Mouse (Mus musculus) neural tube, embryonic 15.5 days (tissue): ENCODE data around the gene Ibtk. TPM values are rescaled to one million over a fixed set of nuclear protein-coding genes. Genes with fewer than 3 reads are reported as not detected.

ENCODE experiments used
- ATAC-seq: fragments of 200-750 bp; cut with Nextera tagmentation; 2 replicates; pipeline ENCODE4 v1.8.0; 2017; ENCODE audit warnings: mild to moderate bottlenecking, moderate TSS enrichment, moderate library complexity; ENCODE audit not compliant: low FRiP score
- H3K27ac ChIP-seq: fragments of 300-500 bp; sonication (generic); replicated peaks from 2 replicates; pipeline ENCODE4 v1.5.1; 2015; ENCODE audit warnings: mild to moderate bottlenecking, inconsistent platforms
- H3K27me3 ChIP-seq: fragments of 300-500 bp; sonication (generic); replicated peaks from 2 replicates; pipeline ENCODE4 v1.6.1; 2015; ENCODE audit warnings: inconsistent platforms
- H3K36me3 ChIP-seq: fragments of 300-500 bp; sonication (generic); 2 replicates; pipeline ENCODE4 v1.6.1; 2015; ENCODE audit warnings: inconsistent platforms
- H3K4me1 ChIP-seq: fragments of 300-500 bp; sonication (generic); 2 replicates; pipeline ENCODE4 v1.6.1; 2015; ENCODE audit warnings: inconsistent platforms
- H3K4me2 ChIP-seq: fragments of 300-500 bp; sonication (generic); 2 replicates; pipeline ENCODE4 v1.6.1; 2015; ENCODE audit warnings: inconsistent platforms, mild to moderate bottlenecking, moderate library complexity
- H3K4me3 ChIP-seq: fragments of 300-500 bp; sonication (generic); replicated peaks from 2 replicates; pipeline ENCODE4 v1.5.1; 2015; ENCODE audit warnings: mild to moderate bottlenecking, inconsistent platforms
- H3K9ac ChIP-seq: fragments of 300-500 bp; sonication (generic); replicated peaks from 2 replicates; pipeline ENCODE4 v1.6.1; 2015; ENCODE audit warnings: mild to moderate bottlenecking, inconsistent platforms
- H3K9me3 ChIP-seq: fragments of 300-500 bp; sonication (generic); replicated peaks from 2 replicates; pipeline ENCODE4 v1.6.1; 2016; ENCODE audit warnings: inconsistent platforms
- WGBS: fragments of 180-500 bp; shearing (Covaris S2); methylation state at CpG from one replicate; pipeline ENCODE4 v1.1.7; 2015; ENCODE audit warnings: mixed read lengths; 5-methylcytosine and 5-hydroxymethylcytosine counted together
- polyA plus RNA-seq: library from polyadenylated mRNA; unstranded; fragments of >200 nt; fragmentation: Nextera tagmentation; extraction: Ambion mirVana; gene quantifications from 2 replicates; pipeline ENCODE4 v1.2.1, GENCODE M21; 2015

The Ibtk gene
- polyA plus RNA-seq, 1 experiment from 2014 or later, result 22.5 TPM

- ATAC-seq, result peak; percentile 85; the same call in 1 of the 2 replicates
- Histone ChIP-seq H3K9ac (no peak overlapping the region), H3K4me3 (no peak overlapping the region), H3K27me3 (no peaks in the 10 kb centered on the region), H3K36me3 (peaks cover 34% of the 10 kb centered on the region), H3K4me1 (no peaks in the 10 kb centered on the region), H3K4me2 (no peak overlapping the region), H3K9me3 (no peaks in the 10 kb centered on the region), H3K27ac (no peak overlapping the region)
- 61% methylated on average over 6 of the region's 6 CpGs for WGBS
Observed at GRCm38 (mm10) chr9:85693231-85694116, 55.7 kb downstream of the Ibtk start.

GRCm38 (mm10) chr9:85685010-85685409, 64.1 kb downstream of the Ibtk start:
- Histone ChIP-seq H3K4me1 (no peaks in the 10 kb centered on the region), H3K4me3 (no peak overlapping the region), H3K27ac (no peak overlapping the region), H3K9me3 (no peaks in the 10 kb centered on the region), H3K4me2 (no peak overlapping the region), H3K36me3 (peaks cover 31% of the 10 kb centered on the region), H3K27me3 (no peaks in the 10 kb centered on the region), H3K9ac (no peak overlapping the region)
- WGBS, result 90% methylated on average over 6 of the region's 6 CpGs
- ATAC-seq, result no peak

GRCm38 (mm10) chr9:85675131-85675905, 73.8 kb downstream of the Ibtk start:
- Histone ChIP-seq H3K9ac (no peak overlapping the region), H3K4me2 (no peak overlapping the region), H3K27ac (no peak overlapping the region), H3K4me3 (no peak overlapping the region), H3K27me3 (no peaks in the 10 kb centered on the region), H3K36me3 (no peaks in the 10 kb centered on the region), H3K4me1 (peaks cover 6% of the 10 kb centered on the region; the same call in 1 of the 2 replicates), H3K9me3 (no peaks in the 10 kb centered on the region)
- WGBS, result 78% methylated on average over 10 of the region's 10 CpGs
- ATAC-seq, result no peak

GRCm38 (mm10) chr9:85673907-85674481, 75.1 kb downstream of the Ibtk start:
- ATAC-seq, result no peak
- Histone ChIP-seq H3K4me2 (no peak overlapping the region), H3K9me3 (no peaks in the 10 kb centered on the region), H3K9ac (no peak overlapping the region), H3K4me3 (no peak overlapping the region), H3K4me1 (peaks cover 6% of the 10 kb centered on the region; the same call in 1 of the 2 replicates), H3K27me3 (no peaks in the 10 kb centered on the region), H3K36me3 (no peaks in the 10 kb centered on the region), H3K27ac (no peak overlapping the region)
- 48% methylated on average over 15 of the region's 15 CpGs for WGBS

GRCm38 (mm10) chr9:85671582-85672331, 77.4 kb downstream of the Ibtk start:
- no peaks in the 10 kb centered on the region for H3K27me3 ChIP-seq
- H3K4me1 ChIP-seq, result peaks cover 6% of the 10 kb centered on the region; the same call in 1 of the 2 replicates
- H3K4me2 ChIP-seq, result no peak overlapping the region
- no peak overlapping the region for H3K27ac ChIP-seq
- no peak overlapping the region for H3K4me3 ChIP-seq
- no peaks in the 10 kb centered on the region for H3K9me3 ChIP-seq
- WGBS, result 84% methylated on average over 6 of the region's 6 CpGs
- H3K9ac ChIP-seq, result no peak overlapping the region
- no peaks in the 10 kb centered on the region for H3K36me3 ChIP-seq
- ATAC-seq, result no peak

- no peak overlapping the region for H3K9ac ChIP-seq
- H3K36me3 ChIP-seq, result no peaks in the 10 kb centered on the region
- H3K4me2 ChIP-seq, result no peak overlapping the region
- ATAC-seq, result no peak
- H3K9me3 ChIP-seq, result no peaks in the 10 kb centered on the region
- no peak overlapping the region for H3K4me3 ChIP-seq
- no peaks in the 10 kb centered on the region for H3K27me3 ChIP-seq
- WGBS, result 48% methylated on average over 1 of the region's 1 CpGs
- no peak overlapping the region for H3K27ac ChIP-seq
- H3K4me1 ChIP-seq, result no peaks in the 10 kb centered on the region
Observed at GRCm38 (mm10) chr9:85664316-85664715, 84.8 kb downstream of the Ibtk start.

- H3K9me3 ChIP-seq, result no peaks in the 10 kb centered on the region
- no peak overlapping the region for H3K4me2 ChIP-seq
- no peaks in the 10 kb centered on the region for H3K36me3 ChIP-seq
- ATAC-seq, result no peak
- 47% methylated on average over 1 of the region's 1 CpGs for WGBS
- no peak overlapping the region for H3K27ac ChIP-seq
- no peak overlapping the region for H3K4me3 ChIP-seq
- no peaks in the 10 kb centered on the region for H3K27me3 ChIP-seq
- H3K9ac ChIP-seq, result no peak overlapping the region
- H3K4me1 ChIP-seq, result no peaks in the 10 kb centered on the region
Observed at GRCm38 (mm10) chr9:85663810-85664209, 85.3 kb downstream of the Ibtk start.

- H3K9me3 ChIP-seq, result no peaks in the 10 kb centered on the region
- H3K4me2 ChIP-seq, result no peak overlapping the region
- H3K27me3 ChIP-seq, result no peaks in the 10 kb centered on the region
- H3K9ac ChIP-seq, result no peak overlapping the region
- WGBS, result 46% methylated on average over 8 of the region's 8 CpGs
- ATAC-seq, result no peak
- no peaks in the 10 kb centered on the region for H3K36me3 ChIP-seq
- no peaks in the 10 kb centered on the region for H3K4me1 ChIP-seq
- no peak overlapping the region for H3K4me3 ChIP-seq
- no peak overlapping the region for H3K27ac ChIP-seq
Observed at GRCm38 (mm10) chr9:85663091-85663490, 86.0 kb downstream of the Ibtk start.

GRCm38 (mm10) chr9:85653401-85653800, 95.7 kb downstream of the Ibtk start:
- no peaks in the 10 kb centered on the region for H3K9me3 ChIP-seq
- H3K36me3 ChIP-seq, result no peaks in the 10 kb centered on the region
- no peaks in the 10 kb centered on the region for H3K27me3 ChIP-seq
- no peak overlapping the region for H3K9ac ChIP-seq
- no peak overlapping the region for H3K4me2 ChIP-seq
- no peak for ATAC-seq
- 85% methylated on average over 4 of the region's 4 CpGs for WGBS
- H3K4me3 ChIP-seq, result no peak overlapping the region
- no peaks in the 10 kb centered on the region for H3K4me1 ChIP-seq
- H3K27ac ChIP-seq, result no peak overlapping the region

GRCm38 (mm10) chr9:85638276-85638675, 110.9 kb downstream of the Ibtk start:
- Histone ChIP-seq H3K9me3 (no peaks in the 10 kb centered on the region), H3K4me3 (no peak overlapping the region), H3K9ac (no peak overlapping the region), H3K36me3 (no peaks in the 10 kb centered on the region), H3K27me3 (no peaks in the 10 kb centered on the region), H3K27ac (no peak overlapping the region), H3K4me1 (no peaks in the 10 kb centered on the region), H3K4me2 (no peak overlapping the region)
- 90% methylated on average over 2 of the region's 2 CpGs for whole genome bisulfite sequencing
- ATAC-seq, result no peak
